In the genomic region with DNA sequence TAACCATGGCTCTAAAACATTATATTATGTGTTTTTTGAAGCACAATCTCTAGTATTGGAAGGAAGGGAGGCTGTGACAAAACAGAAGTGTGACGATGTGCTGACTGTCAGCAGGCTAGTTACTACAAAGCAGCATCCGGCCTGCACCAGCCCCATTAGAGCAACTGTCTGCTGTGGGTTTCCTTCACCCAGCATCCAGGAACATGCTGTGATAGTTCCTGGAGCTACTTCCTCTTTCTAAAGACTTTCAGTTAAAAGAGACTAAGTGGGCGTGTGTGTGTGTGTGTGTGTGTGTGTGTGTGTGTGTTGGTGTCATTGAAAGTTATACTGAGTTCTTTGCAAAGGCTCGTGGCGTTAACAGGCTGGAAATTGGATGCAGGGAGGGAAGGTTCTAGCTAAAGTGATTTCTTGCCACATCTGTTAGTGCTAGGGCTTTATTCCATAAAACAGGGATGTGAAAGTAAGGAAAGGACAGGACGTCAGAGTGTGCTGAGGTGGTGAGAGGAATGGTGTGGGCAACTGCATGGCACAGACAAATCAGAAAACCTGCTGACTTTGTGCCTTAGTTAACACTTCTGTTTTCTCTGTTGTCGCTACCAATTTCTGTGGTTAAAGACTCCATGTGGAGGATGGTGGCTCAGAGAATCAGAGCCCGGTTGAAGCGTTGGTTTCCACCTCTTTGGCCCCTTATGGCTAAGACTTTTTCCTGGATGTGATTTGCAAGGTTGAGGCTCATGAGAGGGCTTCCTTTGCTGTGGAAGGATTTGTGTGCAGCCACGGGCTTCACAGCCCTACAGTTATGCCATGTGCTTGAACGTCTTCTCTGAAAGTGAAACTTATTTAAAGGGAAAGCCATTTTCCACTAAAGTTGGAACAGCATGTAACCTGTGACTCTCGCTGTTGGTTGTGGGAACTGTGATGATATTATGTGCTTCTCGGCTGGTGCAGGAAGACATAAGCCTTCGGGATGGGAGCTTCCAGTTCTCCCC, we compare ENCODE assay signal across 10 mouse cellular contexts.
DNase-seq lines count a peak whose midpoint lies in the region; ATAC-seq lines count a peak whose summit lies in the region.
"Had no signal": no experiment of that assay in that cellular context is flagged by ENCODE, and none has a peak within 500 bp of the region (broad histone marks: within the 10 kb centered on the region; RNA-seq: fewer than 3 reads in every experiment).

No protein-coding gene starts in this region.

- no peak overlapping the region for H3K4me2 ChIP-seq in kidney, embryonic 15.5 days
- no peak overlapping the region for H3K4me2 ChIP-seq in forebrain, embryonic 11.5 days (ENCODE audit: low read depth, low read length, severe bottlenecking)
- H3K4me2 ChIP-seq: embryonic facial prominence, embryonic 13.5 days; limb, embryonic 13.5 days had no signal

- no peaks in the 10 kb centered on the region for H3K27me3 ChIP-seq in kidney, embryonic 15.5 days
- no peaks in the 10 kb centered on the region for H3K27me3 ChIP-seq in splenic B cell, adult 2 months (ENCODE audit: control insufficient read depth, insufficient read depth, low read length, poor library complexity, severe bottlenecking)
- H3K27me3 ChIP-seq in forebrain, embryonic 11.5 days (ENCODE audit: control insufficient read depth, insufficient read depth, low read length), result no peaks in the 10 kb centered on the region
- H3K27me3 ChIP-seq: embryonic facial prominence, embryonic 13.5 days; limb, embryonic 13.5 days had no signal

- no peak for ATAC-seq in kidney, embryonic 15.5 days (replicated peaks; ENCODE audit: low FRiP score)
- no peak for ATAC-seq in forebrain, embryonic 11.5 days (replicated peaks; ENCODE audit: low FRiP score)

- 76% methylated on average over 14 of the region's 14 CpGs for WGBS in kidney, embryonic 15.5 days
- 81% methylated on average over 14 of the region's 14 CpGs for WGBS in forebrain, embryonic 11.5 days

- peak; percentile 82 for DNase-seq in CD4-positive, CD25-positive, alpha-beta regulatory T cell, adult 2 months (ENCODE audit: low read depth, low spot score)
- peak; percentile 82 for DNase-seq in T-cell, adult 2 months (ENCODE audit: low spot score)
- DNase-seq in lung, postnatal 10 days, result peak; percentile 38
- peak; percentile 86 for DNase-seq in splenic B cell, adult 2 months (ENCODE audit: low read depth, low spot score)
- no peak for DNase-seq in embryo, embryonic 10.5 days (ENCODE audit: low spot score)
- no peak for DNase-seq in forebrain, embryonic 11.5 days (ENCODE audit: low spot score)
- no peak for DNase-seq in cerebellum, postnatal 36 days

- peaks cover 19% of the 10 kb centered on the region for H3K4me1 ChIP-seq in kidney, embryonic 15.5 days
- H3K4me1 ChIP-seq in forebrain, embryonic 11.5 days (replicated peaks; ENCODE audit: control insufficient read depth, insufficient read depth, low read length), result no peaks in the 10 kb centered on the region

- no peak overlapping the region for H3K4me3 ChIP-seq in kidney, embryonic 15.5 days (replicated peaks)
- no peak overlapping the region for H3K4me3 ChIP-seq in forebrain, embryonic 11.5 days (ENCODE audit: low read depth, low read length)
- H3K4me3 ChIP-seq: embryonic facial prominence, embryonic 13.5 days; limb, embryonic 13.5 days had no signal

- H3K9me3 ChIP-seq in kidney, embryonic 15.5 days (replicated peaks), result no peaks in the 10 kb centered on the region
- no peaks in the 10 kb centered on the region for H3K9me3 ChIP-seq in forebrain, embryonic 11.5 days (ENCODE audit: control insufficient read depth, low read length)
- H3K9me3 ChIP-seq: embryonic facial prominence, embryonic 13.5 days; limb, embryonic 13.5 days had no signal

- H3K9ac ChIP-seq in kidney, embryonic 15.5 days, result no peak overlapping the region
- no peak overlapping the region for H3K9ac ChIP-seq in forebrain, embryonic 11.5 days (ENCODE audit: low read length)
- H3K9ac ChIP-seq: embryonic facial prominence, embryonic 13.5 days; limb, embryonic 13.5 days had no signal

- peak overlapping the region; percentile 74 for H3K27ac ChIP-seq in kidney, embryonic 15.5 days
- H3K27ac ChIP-seq in forebrain, embryonic 11.5 days (ENCODE audit: low read depth, low read length), result no peak overlapping the region
- H3K27ac ChIP-seq: embryonic facial prominence, embryonic 13.5 days; limb, embryonic 13.5 days had no signal

- H3K36me3 ChIP-seq in kidney, embryonic 15.5 days, result no peaks in the 10 kb centered on the region
- no peaks in the 10 kb centered on the region for H3K36me3 ChIP-seq in splenic B cell, adult 2 months (ENCODE audit: control insufficient read depth, insufficient read depth, low read length, poor library complexity, severe bottlenecking)
- no peaks in the 10 kb centered on the region for H3K36me3 ChIP-seq in forebrain, embryonic 11.5 days (ENCODE audit: control insufficient read depth, insufficient read depth, low read length)
- H3K36me3 ChIP-seq: embryonic facial prominence, embryonic 13.5 days; limb, embryonic 13.5 days had no signal

Comparison
In these comparisons a context has a peak if more than half of its experiments do, and no peak if none do; other contexts are left out.
1. DNase-seq: peak in CD4-positive, CD25-positive, alpha-beta regulatory T cell, adult 2 months (single experiment), T-cell, adult 2 months (single experiment), lung, postnatal 10 days (single experiment) and splenic B cell, adult 2 months (single experiment); none in embryo, embryonic 10.5 days (single experiment), forebrain, embryonic 11.5 days (single experiment) and cerebellum, postnatal 36 days (0 of 2).